Mouse (Mus musculus): Measurements from ENCODE around the gene Syn3. TPM values are rescaled to one million over a fixed set of nuclear protein-coding genes. Genes with fewer than 3 reads are reported as not detected.

Gene Syn3
- total and polyA plus RNA-seq, 2 experiments from 2014 or later = 18.3 to 67.4 TPM

- Histone ChIP-seq H3K4me3 (ENCODE audit: low read length) (no peak overlapping the region), H3K4me2 (ENCODE audit: low read depth, low read length) (no peak overlapping the region), H3K9me3 (ENCODE audit: low read length) (no peaks in the 10 kb centered on the region), H3K27me3 (ENCODE audit: insufficient read depth, low read length) (no peaks in the 10 kb centered on the region), H3K36me3 (ENCODE audit: insufficient read depth, low read length) (no peaks in the 10 kb centered on the region), H3K9ac (replicated peaks; ENCODE audit: low read length) (no peak overlapping the region), H3K27ac (no peak overlapping the region), H3K4me1 (ENCODE audit: insufficient read depth, low read length) (peaks cover 7% of the 10 kb centered on the region; the same call in 1 of the 2 replicates)
- TF ChIP-seq CTCF (IDR thresholded peaks at IDR 0.05; ENCODE audit: low read depth) = no peak
- ATAC-seq (no peak), DNase-seq (ENCODE audit: low spot score) (no peak)
- 86% methylated on average over 2 of the region's 2 CpGs for WGBS
Observed at GRCm38 (mm10) chr10:86495851-86496250, 2.8 kb downstream of the Syn3 start.

GRCm38 (mm10) chr10:86493140-86493539 lies 5.6 kb downstream of the Syn3 start:
- Histone ChIP-seq H3K4me2 (ENCODE audit: low read depth, low read length) (no peak overlapping the region), H3K4me3 (ENCODE audit: low read length) (no peak overlapping the region), H3K9me3 (ENCODE audit: low read length) (no peaks in the 10 kb centered on the region), H3K4me1 (ENCODE audit: insufficient read depth, low read length) (peaks cover 21% of the 10 kb centered on the region), H3K27me3 (ENCODE audit: insufficient read depth, low read length) (no peaks in the 10 kb centered on the region), H3K9ac (replicated peaks; ENCODE audit: low read length) (no peak overlapping the region), H3K36me3 (ENCODE audit: insufficient read depth, low read length) (no peaks in the 10 kb centered on the region), H3K27ac (0 out of 2 replicates have a peak overlapping the region, but pooled peaks have one; percentile 7)
- ATAC-seq = no peak
- 64% methylated on average over 5 of the region's 5 CpGs for WGBS
- TF ChIP-seq CTCF (IDR thresholded peaks at IDR 0.05; ENCODE audit: low read depth) = no peak
- no peak for DNase-seq (ENCODE audit: low spot score)

- peak; percentile 90 for DNase-seq (ENCODE audit: low spot score)
- no peaks in the 10 kb centered on the region for H3K27me3 ChIP-seq (ENCODE audit: insufficient read depth, low read length)
- peak overlapping the region; percentile 57 for H3K4me2 ChIP-seq (ENCODE audit: low read depth, low read length)
- no peak for TF ChIP-seq CTCF (IDR thresholded peaks at IDR 0.05; ENCODE audit: low read depth)
- peaks cover 13% of the 10 kb centered on the region; the same call in 1 of the 2 replicates for H3K4me1 ChIP-seq (ENCODE audit: insufficient read depth, low read length)
- H3K9ac ChIP-seq (replicated peaks; ENCODE audit: low read length) = peak overlapping the region; percentile 64; the same call in 1 of the 2 replicates
- 46% methylated on average over 2 of the region's 2 CpGs for WGBS
- H3K4me3 ChIP-seq (ENCODE audit: low read length) = peak overlapping the region; percentile 43
- peak; percentile 92 for ATAC-seq
- no peaks in the 10 kb centered on the region for H3K36me3 ChIP-seq (ENCODE audit: insufficient read depth, low read length)
- peak overlapping the region; percentile 90 for H3K27ac ChIP-seq
- H3K9me3 ChIP-seq (ENCODE audit: low read length) = no peaks in the 10 kb centered on the region
Observed at GRCm38 (mm10) chr10:86492089-86492907, 6.4 kb downstream of the Syn3 start.

- Histone ChIP-seq H3K36me3 (ENCODE audit: insufficient read depth, low read length) (no peaks in the 10 kb centered on the region), H3K4me1 (ENCODE audit: insufficient read depth, low read length) (peaks cover 13% of the 10 kb centered on the region; the same call in 1 of the 2 replicates), H3K9me3 (ENCODE audit: low read length) (no peaks in the 10 kb centered on the region), H3K9ac (replicated peaks; ENCODE audit: low read length) (peak overlapping the region; percentile 64), H3K27me3 (ENCODE audit: insufficient read depth, low read length) (no peaks in the 10 kb centered on the region), H3K4me2 (ENCODE audit: low read depth, low read length) (peak overlapping the region; percentile 57), H3K27ac (peak overlapping the region; percentile 90), H3K4me3 (ENCODE audit: low read length) (peak overlapping the region; percentile 43)
- TF ChIP-seq CTCF (IDR thresholded peaks at IDR 0.05; ENCODE audit: low read depth) = no peak
- ATAC-seq = peak; percentile 93
- DNase-seq (ENCODE audit: low spot score) = peak; percentile 72
- WGBS = 13% methylated on average over 3 of the region's 3 CpGs
Observed at GRCm38 (mm10) chr10:86491316-86492088, 7.2 kb downstream of the Syn3 start.

GRCm38 (mm10) chr10:86488544-86488943 lies 10.2 kb downstream of the Syn3 start:
- Histone ChIP-seq H3K4me1 (ENCODE audit: insufficient read depth, low read length) (peaks cover 13% of the 10 kb centered on the region; the same call in 1 of the 2 replicates), H3K9ac (replicated peaks; ENCODE audit: low read length) (no peak overlapping the region), H3K27ac (no peak overlapping the region), H3K27me3 (ENCODE audit: insufficient read depth, low read length) (no peaks in the 10 kb centered on the region), H3K4me3 (ENCODE audit: low read length) (no peak overlapping the region), H3K9me3 (ENCODE audit: low read length) (no peaks in the 10 kb centered on the region), H3K36me3 (ENCODE audit: insufficient read depth, low read length) (no peaks in the 10 kb centered on the region), H3K4me2 (ENCODE audit: low read depth, low read length) (0 out of 2 replicates have a peak overlapping the region, but pooled peaks have one; percentile 57)
- no peak for DNase-seq (ENCODE audit: low spot score)
- TF ChIP-seq CTCF (IDR thresholded peaks at IDR 0.05; ENCODE audit: low read depth) = no peak
- 91% methylated on average over 5 of the region's 5 CpGs for WGBS
- ATAC-seq = no peak

- H3K27ac ChIP-seq = no peak overlapping the region
- no peak overlapping the region for H3K4me2 ChIP-seq (ENCODE audit: low read depth, low read length)
- H3K36me3 ChIP-seq (ENCODE audit: insufficient read depth, low read length) = no peaks in the 10 kb centered on the region
- no peak for TF ChIP-seq CTCF (IDR thresholded peaks at IDR 0.05; ENCODE audit: low read depth)
- no peak for ATAC-seq
- H3K27me3 ChIP-seq (ENCODE audit: insufficient read depth, low read length) = no peaks in the 10 kb centered on the region
- no peak overlapping the region for H3K9ac ChIP-seq (replicated peaks; ENCODE audit: low read length)
- H3K4me3 ChIP-seq (ENCODE audit: low read length) = no peak overlapping the region
- DNase-seq (ENCODE audit: low spot score) = no peak
- no peaks in the 10 kb centered on the region for H3K9me3 ChIP-seq (ENCODE audit: low read length)
- WGBS = 39% methylated on average over 4 of the region's 4 CpGs
- peaks cover 13% of the 10 kb centered on the region; the same call in 1 of the 2 replicates for H3K4me1 ChIP-seq (ENCODE audit: insufficient read depth, low read length)
Observed at GRCm38 (mm10) chr10:86485971-86486370, 12.7 kb downstream of the Syn3 start.

Data from hindbrain, postnatal 0 days (tissue).